Mouse (Mus musculus): ENCODE measurements at regions not wholly inside any gene's neighbourhood (a gene's known extent, or its start where the extent isn't known, plus 50 kb on each side); places are given as distances from the start of the nearest gene placed in this dataset.

DNA sequence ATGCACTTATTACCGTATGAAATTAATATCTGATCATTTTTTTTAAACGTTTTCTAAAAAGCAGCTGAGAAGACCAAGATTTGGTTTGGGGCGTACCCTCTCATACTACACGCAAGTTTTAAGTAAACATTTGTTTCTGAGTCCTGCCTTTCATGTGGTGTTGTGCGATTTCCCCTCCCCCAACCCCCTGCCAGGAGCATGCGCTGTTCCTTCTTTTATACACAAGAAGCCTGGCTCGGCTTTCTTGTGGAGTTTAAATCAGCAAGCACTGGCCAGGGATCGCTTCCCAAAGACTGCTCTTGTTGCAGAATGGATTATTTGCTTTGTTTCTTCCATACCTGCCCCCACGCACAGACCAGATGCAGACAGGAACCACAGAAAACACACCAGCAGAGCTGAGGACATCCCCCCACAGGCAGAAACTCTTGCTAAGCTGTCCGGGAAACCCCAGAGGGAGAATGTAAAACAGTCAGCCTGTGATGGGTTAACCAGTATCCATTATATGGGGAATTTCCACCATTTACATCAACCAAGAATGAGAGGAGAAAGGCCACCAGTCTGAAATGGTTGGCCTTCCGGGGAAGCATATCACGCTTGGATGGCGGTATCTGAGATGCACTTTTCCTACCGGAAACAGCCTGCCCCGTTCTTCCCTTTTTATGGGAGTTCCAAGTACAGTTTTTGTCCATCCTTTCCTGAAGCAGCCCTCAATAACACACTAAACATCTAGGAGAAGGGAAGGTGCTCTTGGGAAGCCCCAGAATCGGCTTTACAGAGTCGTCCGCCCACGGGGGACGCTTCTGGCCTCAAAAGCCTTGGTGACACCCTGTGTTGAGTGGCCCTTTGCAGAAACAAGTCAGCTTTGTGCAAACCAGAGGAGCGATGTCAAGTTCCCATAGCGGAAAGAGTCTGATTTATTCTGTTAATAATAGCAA is 91.3 kb downstream of the Tomm20 start:
- DNase-seq (ENCODE audit: low read depth), result no peak

DNA sequence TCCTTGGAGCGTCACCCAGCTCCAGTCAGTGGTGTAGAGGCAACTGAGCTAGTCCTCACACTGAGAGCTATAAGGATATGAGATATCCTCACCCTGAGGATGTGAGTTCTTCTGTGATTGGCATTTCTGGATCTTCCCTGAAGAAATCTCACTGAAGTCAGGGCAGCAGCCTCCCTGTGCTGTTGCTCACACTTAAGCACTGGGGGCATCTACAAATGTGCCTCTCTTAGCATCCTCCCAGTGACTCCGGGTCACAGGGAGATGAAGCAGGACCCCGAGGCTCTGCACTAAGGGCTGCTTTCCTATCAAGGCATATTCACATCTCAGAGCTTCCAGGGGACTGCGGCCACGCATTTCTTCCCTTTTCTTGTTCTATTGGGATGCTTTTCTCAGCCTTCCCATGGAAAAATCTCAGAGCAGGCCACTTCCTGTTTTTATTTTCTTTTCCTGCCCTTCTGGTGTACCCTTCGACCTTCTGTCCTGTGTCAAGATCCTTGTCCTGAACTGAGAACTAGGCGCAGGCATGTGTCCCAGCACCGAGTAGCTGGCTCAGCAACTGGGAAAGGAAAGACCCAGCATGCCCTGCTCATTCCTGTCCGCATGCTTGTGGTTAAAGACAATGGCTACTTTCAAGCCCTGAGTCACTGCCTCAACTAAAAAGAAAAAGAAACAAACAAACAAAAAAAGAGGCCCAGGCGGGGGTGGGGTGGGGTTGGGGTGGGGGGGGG is 92.8 kb downstream of the Tomm20 start:
- no peak for DNase-seq (ENCODE audit: low read depth)

GRCm38 (mm10) chr8:126852184-126852583 is 93.5 kb downstream of the Tomm20 start:
- DNase-seq (ENCODE audit: low read depth), result no peak

GRCm38 (mm10) chr8:126851780-126852179 is 93.9 kb downstream of the Tomm20 start:
- DNase-seq (ENCODE audit: low read depth), result no peak

DNA sequence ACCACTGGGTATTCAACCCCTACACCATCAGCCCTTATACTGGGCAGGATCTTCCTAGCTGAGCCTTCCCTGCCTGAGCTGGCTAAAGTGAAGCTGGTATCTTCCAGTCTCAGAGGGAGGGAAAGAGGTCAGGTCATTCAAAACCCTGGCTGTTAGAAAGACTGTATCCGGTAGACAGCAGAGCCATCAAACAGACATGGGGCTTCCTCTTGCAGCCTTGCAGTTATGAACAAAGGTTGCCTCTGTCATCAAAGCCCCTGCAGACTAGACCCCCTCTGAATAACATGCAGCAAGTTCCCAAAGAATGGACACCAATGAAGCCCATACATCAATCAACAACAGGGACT is 95.5 kb downstream of the Tomm20 start:
- no peak for DNase-seq (ENCODE audit: low read depth)

GRCm38 (mm10) chr8:126849411-126850188 is 96.0 kb downstream of the Tomm20 start:
- DNase-seq (ENCODE audit: low read depth), result peak; percentile 80

- DNase-seq (ENCODE audit: low read depth), result no peak
These were observed 97.1 kb downstream of the Tomm20 start for GRCm38 (mm10) chr8:126848369-126849105.

DNA sequence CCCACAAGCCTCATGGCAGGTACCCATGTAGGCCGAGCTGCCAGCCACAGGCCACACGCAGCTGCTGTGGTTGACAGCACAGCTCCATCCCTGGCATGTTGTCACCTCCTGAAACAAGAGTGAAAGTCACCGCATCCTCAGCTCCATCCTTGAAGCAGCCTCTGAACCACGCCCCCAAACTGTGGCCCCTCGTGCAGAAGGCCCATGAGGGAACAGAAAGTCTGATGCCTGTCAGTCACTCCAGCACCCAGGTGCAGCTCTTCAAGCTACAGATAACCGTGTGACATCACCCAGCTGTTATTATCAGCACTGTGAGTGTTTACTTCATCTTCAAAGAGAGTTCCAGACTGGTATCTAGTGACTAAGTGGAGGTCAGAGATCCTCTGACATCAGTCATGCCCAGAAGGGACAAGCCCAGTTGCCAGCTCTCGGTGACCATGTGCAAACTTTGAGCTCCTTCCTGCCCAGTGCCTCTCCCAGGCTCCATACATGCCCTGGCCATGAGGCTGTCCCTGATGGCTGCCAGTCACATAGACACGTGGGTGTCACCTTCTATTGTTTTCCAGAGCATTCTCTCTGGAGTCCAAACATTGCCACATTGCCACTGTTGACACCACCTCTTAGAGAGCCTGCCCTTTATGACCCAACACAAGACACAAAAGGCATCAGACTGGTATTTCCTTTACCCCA is 97.8 kb downstream of the Tomm20 start:
- no peak for DNase-seq (ENCODE audit: low read depth)

DNA sequence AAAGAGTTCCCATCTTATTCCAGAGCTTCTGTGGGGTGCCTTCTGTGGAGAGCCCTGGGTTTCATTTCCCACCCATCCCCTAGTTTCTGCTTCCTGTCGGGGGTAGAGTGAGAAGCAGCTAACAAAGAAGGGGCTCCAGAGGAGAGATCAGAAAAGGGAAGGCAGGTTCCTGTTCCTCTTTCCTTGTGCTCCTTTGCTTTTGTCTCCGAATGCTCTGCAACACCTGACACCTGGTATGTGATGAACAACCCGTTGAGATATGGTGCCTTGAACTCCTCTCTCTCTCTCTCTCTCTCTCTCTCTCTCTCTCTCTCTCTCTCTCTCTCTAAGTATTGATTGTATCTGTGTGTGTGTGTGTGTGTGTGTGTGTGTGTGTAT is 99.5 kb downstream of the Tomm20 start:
- DNase-seq (ENCODE audit: low read depth), result no peak

- DNase-seq (ENCODE audit: low read depth), result no peak
These were observed 100.0 kb downstream of the Tomm20 start for GRCm38 (mm10) chr8:126845530-126846187.

DNA sequence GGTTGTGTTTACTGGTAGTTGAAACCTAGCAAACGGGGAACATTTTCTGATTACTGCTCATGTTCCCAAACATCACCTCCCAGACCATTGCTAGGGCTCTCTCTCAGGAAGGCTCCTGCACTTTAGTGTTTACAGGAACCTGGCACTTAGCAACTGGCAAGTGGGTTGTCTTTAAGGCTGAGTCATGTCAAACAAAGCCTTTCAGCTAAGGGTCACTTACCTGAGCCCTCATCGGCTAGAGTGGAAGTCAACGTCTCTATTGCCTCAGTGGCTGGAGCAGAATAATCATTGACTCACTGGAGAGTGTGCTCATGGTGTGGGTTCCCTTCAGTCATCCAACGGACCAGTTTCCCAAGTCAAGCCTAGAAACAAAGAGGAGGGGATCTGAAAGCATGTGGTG is 101.0 kb downstream of the Tomm20 start:
- no peak for DNase-seq (ENCODE audit: low read depth)

GRCm38 (mm10) chr8:126841187-126841586 is 104.5 kb downstream of the Tomm20 start:
- no peak for DNase-seq (ENCODE audit: low read depth)

- DNase-seq (ENCODE audit: low read depth), result no peak
These were observed 105.8 kb downstream of the Tomm20 start for GRCm38 (mm10) chr8:126839712-126840355.

DNA sequence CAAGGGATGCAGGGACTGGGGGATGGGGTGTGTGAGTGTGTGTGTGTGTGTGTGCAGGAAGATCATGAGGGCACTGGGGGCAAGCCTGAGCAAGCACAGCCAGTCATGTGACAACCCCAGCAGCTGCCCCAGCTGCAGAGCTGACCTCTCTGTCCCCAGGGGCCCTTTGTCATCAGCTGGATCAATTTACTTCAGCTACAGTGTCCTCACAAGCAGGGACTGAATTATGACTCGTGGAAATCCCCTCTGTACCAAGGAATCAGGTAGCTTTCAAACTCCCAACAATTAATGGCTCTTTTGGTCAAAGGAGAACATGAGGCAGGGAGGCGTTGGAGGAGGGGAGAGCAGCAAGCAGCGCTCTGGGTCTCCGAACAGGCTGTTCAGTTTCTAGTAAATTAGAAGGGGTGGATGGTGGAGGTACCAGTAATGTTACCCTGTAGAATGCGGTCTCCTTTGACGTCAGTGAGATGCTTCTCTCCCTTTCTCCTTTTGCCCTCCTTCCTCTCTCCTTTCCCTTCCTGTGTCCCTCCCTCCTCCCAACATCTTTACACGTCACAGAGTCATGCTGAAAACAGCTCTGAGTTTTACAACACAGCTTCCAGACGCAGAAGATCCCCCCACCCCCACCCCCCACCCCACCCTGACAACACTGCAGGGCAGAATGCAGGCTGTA is 106.5 kb downstream of the Tomm20 start:
- no peak for DNase-seq (ENCODE audit: low read depth)

DNA sequence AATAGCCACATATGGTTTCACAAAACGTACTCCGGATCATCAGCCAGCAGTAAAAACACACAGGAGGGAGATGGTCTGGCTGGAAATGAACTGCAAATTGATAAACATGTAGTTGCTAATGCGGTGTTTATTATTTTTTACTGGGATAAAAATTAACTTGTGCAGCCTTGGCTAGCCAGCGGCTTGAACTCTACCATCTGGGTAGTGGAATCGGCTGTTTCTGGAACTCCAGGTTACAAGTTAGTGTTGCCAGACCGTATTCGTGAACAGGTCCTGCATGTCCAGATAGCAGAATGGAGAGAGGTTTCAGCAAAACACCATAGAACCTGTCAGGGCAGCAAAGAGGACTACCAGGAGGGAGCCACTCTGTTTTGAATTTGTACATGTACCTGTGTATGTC is 107.4 kb downstream of the Tomm20 start:
- DNase-seq (ENCODE audit: low read depth), result no peak

GRCm38 (mm10) chr8:126837318-126838025 is 108.2 kb downstream of the Tomm20 start:
- no peak for DNase-seq (ENCODE audit: low read depth)

GRCm38 (mm10) chr8:126835554-126835953 is 110.1 kb downstream of the Tomm20 start:
- DNase-seq (ENCODE audit: low read depth), result no peak

DNA sequence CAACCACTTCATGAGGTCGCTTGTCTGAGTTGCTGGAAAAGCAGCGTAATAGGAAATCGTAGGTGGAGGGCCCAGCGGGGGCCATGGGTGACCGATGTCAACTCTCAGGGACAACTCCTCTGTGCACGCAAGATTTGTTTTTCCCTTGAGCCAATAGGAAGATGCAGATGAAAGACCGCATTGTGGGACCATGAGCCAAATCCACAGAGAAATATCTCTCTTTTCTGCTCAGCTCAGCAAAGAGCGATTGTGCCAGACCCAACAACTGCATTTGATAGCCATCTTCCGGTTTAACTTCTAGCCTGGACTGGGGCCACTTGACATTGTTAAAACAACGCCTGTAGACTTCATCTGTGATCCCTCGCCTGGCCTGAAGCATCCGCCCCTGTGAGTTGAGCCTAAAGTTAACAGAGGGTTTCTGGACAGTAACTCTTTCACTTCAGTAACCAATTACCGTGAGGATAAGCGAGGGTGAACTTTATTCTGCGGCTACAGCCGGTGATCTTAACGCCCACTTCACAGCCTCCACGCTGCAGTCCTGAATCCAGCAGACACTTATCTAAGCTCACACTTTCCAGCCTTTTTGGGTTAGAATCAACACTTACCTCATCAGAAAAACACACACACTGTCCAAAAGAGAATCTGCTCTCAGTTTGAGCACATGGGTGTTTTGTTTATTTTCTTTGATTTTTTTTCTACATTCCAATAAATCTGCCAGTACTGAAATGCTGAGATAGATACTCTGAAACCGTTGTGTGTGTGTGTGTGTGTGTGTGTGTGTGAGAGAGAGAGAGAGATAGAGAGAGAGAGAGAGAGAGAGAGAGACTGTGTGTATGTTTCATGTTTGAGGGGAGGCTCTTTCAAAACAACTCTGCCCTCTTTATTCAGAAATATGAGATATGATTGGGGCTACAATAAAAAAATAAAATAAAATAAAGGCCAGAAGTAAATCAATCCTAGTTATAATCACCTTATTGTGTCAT is 111.9 kb downstream of the Tomm20 start:
- DNase-seq (ENCODE audit: low read depth), result no peak

All from c-Kit-positive CD71-negative TER-119-negative erythroid progenitor cells, embryonic 14.5 days (primary cell).